Mouse (Mus musculus): ENCODE results near the gene Zp2.

The Zp2 gene

DNA sequence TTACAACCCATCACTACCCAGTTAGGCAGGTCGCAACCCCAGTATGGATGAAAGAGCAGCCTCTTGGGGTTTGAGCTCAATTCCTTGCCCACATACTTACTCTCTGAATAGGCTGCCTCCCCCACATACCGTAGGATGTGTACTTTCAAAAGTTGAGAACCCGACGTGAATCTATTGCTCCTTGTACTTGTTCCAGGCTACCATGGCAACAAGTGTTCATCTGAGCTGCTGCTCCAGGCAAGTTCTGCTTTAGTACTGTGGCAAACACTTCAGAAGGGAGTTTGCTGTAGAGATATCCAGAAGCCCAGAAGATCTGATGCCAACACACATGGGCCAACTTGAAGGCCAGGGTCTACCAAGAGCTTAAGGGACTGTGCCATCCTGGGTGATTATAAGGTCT is 16.1 kb downstream of the Zp2 start:
- DNase-seq: peak; percentile 19

- no peak for DNase-seq
These were observed 17.4 kb downstream of the Zp2 start for GRCm38 (mm10) chr7:120127686-120128059.

- DNase-seq: no peak
These were observed 18.0 kb downstream of the Zp2 start for GRCm38 (mm10) chr7:120126976-120127685.

GRCm38 (mm10) chr7:120124844-120125243 is 20.2 kb downstream of the Zp2 start:
- peak; percentile 59 for DNase-seq

- no peak for DNase-seq
These were observed 21.3 kb downstream of the Zp2 start for GRCm38 (mm10) chr7:120123776-120124175.

DNA sequence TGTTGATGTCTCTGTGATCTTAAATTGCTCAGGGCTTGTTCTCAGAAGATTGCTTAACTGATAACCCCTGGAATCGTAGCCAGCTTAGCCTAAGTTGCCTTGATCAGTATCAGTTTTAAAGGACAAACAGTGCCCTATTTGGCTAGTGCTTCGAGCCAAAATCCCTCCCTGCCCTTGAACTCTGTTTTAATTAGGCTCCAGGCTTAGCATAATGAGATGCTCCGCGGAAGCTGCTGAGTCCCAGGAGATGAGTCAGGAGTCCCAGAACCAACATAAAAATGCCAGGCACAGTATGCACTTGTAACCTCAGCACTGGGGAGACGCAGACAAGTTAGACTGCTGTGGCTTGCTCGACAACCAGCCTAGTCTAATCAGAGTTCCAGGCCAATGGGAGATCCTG is 27.6 kb downstream of the Zp2 start:
- DNase-seq: no peak

DNA sequence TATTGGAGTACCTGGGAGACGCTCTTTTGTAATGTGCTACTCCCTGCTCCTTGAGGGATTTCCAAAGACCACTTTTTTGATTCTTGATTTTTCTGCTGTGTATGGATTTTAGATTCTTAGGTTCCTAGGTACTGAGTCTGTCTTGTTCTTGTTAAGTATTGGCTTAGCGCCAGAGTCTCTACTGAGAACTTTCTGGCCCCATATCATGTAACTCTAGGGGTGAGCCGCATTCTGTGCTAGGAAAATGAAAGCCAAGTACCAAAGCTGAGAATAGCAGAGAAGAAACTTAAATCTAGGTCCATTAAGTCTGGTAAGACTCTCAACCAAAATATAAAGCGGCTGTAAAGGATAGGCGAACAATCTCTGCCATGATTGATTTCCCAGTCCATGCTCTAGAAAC is 28.1 kb downstream of the Zp2 start:
- no peak for DNase-seq

DNA sequence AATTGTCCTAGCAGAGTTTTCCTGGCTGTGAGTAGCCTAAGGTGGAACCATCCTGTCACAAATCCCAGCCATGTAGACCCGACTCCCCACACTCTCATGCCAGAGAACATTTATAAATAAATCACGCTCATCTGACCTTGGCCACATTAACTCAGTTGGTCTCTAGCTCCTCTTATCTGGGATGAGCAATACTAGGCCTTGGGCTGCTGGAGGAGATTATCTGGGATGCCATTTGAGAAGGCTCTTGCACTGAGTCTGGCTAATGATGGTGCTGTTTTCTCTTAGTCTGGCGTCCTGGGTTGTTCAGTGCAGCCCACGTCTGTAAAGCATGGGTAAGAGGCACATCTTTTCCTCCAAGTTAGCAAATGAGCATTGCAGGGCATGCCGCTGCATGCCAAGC is 35.4 kb downstream of the Zp2 start:
- DNase-seq: no peak

GRCm38 (mm10) chr7:120106356-120106755 is 38.7 kb downstream of the Zp2 start:
- no peak for DNase-seq

DNA sequence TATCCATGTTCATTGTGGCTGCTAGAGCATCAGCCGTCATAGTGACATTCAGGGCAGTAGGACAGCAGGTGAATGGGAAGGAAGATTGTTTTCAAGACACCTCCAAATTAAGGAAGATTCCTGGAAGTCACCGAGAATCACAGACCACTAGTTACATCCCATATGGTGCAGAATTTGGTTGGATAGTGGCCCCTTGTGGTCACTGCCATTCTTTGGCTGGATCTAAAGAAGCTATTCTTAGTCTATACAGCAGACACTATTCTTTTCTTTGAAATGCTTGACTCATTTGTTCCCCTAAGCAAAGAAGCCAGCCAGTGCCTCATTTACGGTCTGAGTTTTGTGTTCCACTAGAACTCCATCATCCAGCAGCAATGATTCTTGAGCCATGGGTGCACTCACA is 40.1 kb downstream of the Zp2 start:
- no peak for DNase-seq

GRCm38 (mm10) chr7:120103019-120103567 is 42.0 kb downstream of the Zp2 start:
- DNase-seq: peak; percentile 11

- DNase-seq: peak; percentile 60
These were observed 42.7 kb downstream of the Zp2 start, which contains the start of gene Tmem159 for GRCm38 (mm10) chr7:120102164-120102972. Gene Tmem159, plus strand, starts transcription at chr7:120102353.

GRCm38 (mm10) chr7:120098403-120098802 is 46.7 kb downstream of the Zp2 start:
- DNase-seq: peak; percentile 31

DNA sequence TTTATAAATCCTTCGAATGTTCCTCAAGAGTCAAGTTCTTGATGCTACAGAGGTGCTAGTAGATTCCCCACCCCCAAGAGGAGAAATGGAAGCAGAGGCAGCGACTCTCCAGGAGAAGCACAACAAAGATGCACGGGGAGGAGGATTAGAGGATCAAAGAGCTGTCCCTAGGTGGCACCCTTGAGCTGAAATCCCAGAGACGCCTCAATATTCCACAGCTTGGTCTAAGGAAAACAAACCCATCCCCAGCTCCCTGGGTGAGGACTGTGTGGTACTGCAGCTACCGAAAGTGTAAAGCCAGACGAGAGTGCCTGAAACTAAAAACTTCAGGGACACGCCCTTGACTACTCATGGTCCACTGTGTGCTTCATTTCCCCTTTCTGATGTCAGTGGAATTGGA is 47.2 kb downstream of the Zp2 start:
- DNase-seq: peak; percentile 38

DNA sequence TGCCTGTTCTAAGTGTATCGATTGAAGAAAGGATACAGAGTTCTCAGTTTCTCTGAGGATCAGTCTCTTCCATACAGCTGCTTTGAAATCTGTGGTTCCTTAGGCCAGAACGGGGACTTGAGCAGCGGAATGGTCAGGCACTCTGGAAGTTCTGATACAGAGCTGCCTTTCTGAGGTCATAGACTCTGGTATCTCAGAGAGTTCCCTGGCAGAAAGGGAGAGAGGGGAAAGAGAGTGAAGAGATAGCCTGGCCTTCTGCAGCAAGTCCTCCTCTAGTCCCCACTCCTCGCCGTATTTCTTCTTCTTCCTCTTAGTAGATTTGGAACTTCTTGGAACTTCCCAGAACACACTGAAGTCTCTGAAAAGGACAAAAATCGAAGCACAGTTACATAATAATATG is 49.9 kb downstream of the Zp2 start, which contains the start of gene Dnah3:
Dnah3 (minus strand) TSS at position 101 of the 400 bp plus-strand sequence.
- DNase-seq: no peak

DNA sequence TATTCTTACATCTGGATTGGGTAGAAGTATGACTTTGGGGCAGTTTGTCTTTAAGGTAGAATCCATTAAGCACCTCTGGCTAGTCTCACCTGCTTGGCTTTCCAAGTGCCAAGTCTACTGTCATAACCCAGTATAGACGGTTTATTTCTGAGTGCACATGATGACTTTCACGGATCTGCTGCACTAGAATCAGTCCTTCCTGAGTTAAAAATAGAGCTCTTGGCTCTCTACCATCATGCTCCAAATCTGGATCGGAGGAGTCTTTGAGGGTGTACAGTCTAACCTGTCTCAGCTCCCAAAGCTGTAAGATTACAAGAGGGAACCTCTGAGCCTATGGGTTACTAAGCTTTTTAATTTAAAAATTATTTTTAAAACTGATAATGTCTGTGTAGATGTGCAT is 50.9 kb downstream of the Zp2 start:
- DNase-seq: no peak

- no peak for DNase-seq
These were observed 52.1 kb downstream of the Zp2 start for GRCm38 (mm10) chr7:120093033-120093432.

- DNase-seq: no peak
These were observed 64.9 kb downstream of the Zp2 start for GRCm38 (mm10) chr7:120080177-120080576.

All from right cerebral cortex, postnatal 25 days (tissue).